Mouse (Mus musculus) kidney, embryonic 15.5 days (tissue): ENCODE results near the gene Paf1. TPM values are rescaled to one million over a fixed set of nuclear protein-coding genes. Genes with fewer than 3 reads are reported as not detected.
"Not testable (repeated sequence)": the region's sequence is repeated elsewhere in the genome, so short reads cannot be mapped to it uniquely, and the experiment has no call there.

Experiments
- ATAC-seq: fragments of 200-750 bp; cut with Nextera tagmentation; replicated peaks from 2 replicates; pipeline ENCODE4 v1.8.0; 2017; ENCODE audit warnings: moderate TSS enrichment; ENCODE audit not compliant: low FRiP score
- H3K27ac ChIP-seq: fragments of 300-500 bp; sonication (generic); 2 replicates; pipeline ENCODE4 v1.5.1; 2015; ENCODE audit warnings: mild to moderate bottlenecking, inconsistent platforms
- H3K27me3 ChIP-seq: fragments of 300-500 bp; sonication (generic); 2 replicates; pipeline ENCODE4 v1.6.1; 2015; ENCODE audit warnings: inconsistent platforms
- H3K36me3 ChIP-seq: fragments of 300-500 bp; sonication (generic); 2 replicates; pipeline ENCODE4 v1.6.1; 2015; ENCODE audit warnings: inconsistent platforms
- H3K4me1 ChIP-seq: fragments of 300-500 bp; sonication (generic); 2 replicates; pipeline ENCODE4 v1.6.1; 2015; ENCODE audit warnings: inconsistent platforms
- H3K4me2 ChIP-seq: fragments of 300-500 bp; sonication (generic); 2 replicates; pipeline ENCODE4 v1.6.1; 2015; ENCODE audit warnings: moderate library complexity, mild to moderate bottlenecking, inconsistent platforms
- H3K4me3 ChIP-seq: fragments of 300-500 bp; sonication (generic); replicated peaks from 2 replicates; pipeline ENCODE4 v1.5.1; 2015; ENCODE audit warnings: mild to moderate bottlenecking, inconsistent platforms
- H3K9ac ChIP-seq: fragments of 300-500 bp; sonication (generic); 2 replicates; pipeline ENCODE4 v1.6.1; 2015; ENCODE audit warnings: mild to moderate bottlenecking, inconsistent platforms
- H3K9me3 ChIP-seq: fragments of 300-500 bp; sonication (generic); replicated peaks from 2 replicates; pipeline ENCODE4 v1.6.1; 2016; ENCODE audit warnings: inconsistent platforms
- WGBS: fragments of 180-500 bp; shearing (Covaris S2); methylation state at CpG from one replicate; pipeline ENCODE4 v1.1.7; 2015; ENCODE audit warnings: mixed read lengths; 5-methylcytosine and 5-hydroxymethylcytosine counted together
- polyA plus RNA-seq: library from polyadenylated mRNA; unstranded; fragments of >200 nt; fragmentation: Nextera tagmentation; extraction: Ambion mirVana; gene quantifications from 2 replicates; pipeline ENCODE4 v1.2.1, GENCODE M21; 2015

Gene Paf1
- polyA plus RNA-seq, 1 experiment from 2014 or later = 100 TPM

DNA sequence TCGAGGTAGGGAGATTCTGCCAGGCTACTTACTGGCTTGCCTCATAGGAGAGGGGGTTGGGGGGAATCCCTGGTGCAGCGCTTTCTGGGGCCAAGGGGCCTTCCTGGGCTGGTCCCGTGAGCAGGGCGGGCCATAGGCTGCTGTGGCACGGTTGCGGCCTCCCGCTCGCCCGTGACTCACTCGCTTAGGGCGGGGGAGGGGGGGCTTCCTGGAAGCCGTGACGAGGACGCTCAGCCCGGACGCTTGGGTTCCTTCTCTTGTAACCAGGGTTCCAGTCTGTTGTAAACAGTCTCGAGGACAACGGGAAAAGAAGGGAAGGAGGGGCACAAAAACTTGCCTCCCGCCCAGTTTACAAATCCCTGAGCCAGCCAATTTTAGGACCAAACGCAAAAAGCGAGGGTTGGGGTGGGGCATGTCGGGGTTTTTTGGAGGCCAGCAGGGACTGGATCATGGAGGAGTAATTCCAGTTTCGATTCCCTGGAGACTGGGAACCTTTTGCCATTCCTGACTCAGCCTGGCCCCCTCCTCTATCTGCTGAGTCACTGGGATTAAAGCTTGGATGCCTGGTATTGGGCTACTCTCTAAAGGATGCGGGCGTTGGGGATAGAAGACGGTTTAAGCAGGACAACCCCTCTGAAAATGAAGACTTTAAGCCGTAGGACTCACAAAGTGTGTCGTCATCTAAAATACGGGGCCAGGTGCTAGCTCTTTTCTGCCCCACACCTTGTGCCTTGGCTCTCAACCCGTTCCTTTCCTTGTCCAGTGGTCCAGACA lies 11.5 kb upstream of the Paf1 start:
- H3K4me1 ChIP-seq = peaks cover 76% of the 10 kb centered on the region
- WGBS = 5% methylated on average over 30 of the region's 30 CpGs
- peak overlapping the region; percentile 39 for H3K4me3 ChIP-seq

DNA sequence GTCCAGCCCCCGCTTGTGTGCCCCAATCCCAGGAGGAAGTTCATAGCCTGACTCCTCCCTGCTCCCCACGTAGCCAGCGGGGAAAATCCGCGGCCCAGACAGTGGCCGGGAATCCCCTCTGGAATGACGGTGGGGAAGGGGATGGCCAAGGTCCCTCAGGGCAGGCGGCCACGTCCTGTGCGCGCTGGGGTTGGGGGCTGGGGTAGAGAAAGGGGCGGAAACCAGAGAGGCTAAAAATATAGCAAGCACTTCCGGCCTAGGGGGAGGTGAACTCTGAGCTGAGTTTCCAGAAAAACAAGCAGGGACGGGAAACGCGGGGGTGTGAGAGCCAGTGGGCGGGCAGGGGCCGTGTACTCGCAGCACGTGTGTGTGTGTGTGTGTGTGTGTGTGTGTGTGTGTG lies 10.8 kb upstream of the Paf1 start:
- peaks cover 19% of the 10 kb centered on the region; the same call in 1 of the 2 replicates for H3K36me3 ChIP-seq
- no peaks in the 10 kb centered on the region for H3K27me3 ChIP-seq
- H3K4me3 ChIP-seq = peak overlapping the region; percentile 39
- peaks cover 72% of the 10 kb centered on the region for H3K4me1 ChIP-seq
- H3K9me3 ChIP-seq = no peaks in the 10 kb centered on the region
- H3K9ac ChIP-seq = peak overlapping the region; percentile 48
- H3K4me2 ChIP-seq = peak overlapping the region; percentile 70
- peak; percentile 73 for ATAC-seq
- 1% methylated on average over 20 of the region's 20 CpGs for WGBS
- peak overlapping the region; percentile 100 for H3K27ac ChIP-seq

More for the DNA sequence above, 11.5 kb upstream of the Paf1 start:
- H3K27me3 ChIP-seq = no peaks in the 10 kb centered on the region
- H3K36me3 ChIP-seq = peaks cover 17% of the 10 kb centered on the region; the same call in 1 of the 2 replicates
- peak overlapping the region; percentile 70 for H3K4me2 ChIP-seq
- H3K9ac ChIP-seq = peak overlapping the region; percentile 48
- ATAC-seq = no peak; the same call in 1 of the 2 replicates
- H3K27ac ChIP-seq = peak overlapping the region; percentile 100
- no peaks in the 10 kb centered on the region for H3K9me3 ChIP-seq

DNA sequence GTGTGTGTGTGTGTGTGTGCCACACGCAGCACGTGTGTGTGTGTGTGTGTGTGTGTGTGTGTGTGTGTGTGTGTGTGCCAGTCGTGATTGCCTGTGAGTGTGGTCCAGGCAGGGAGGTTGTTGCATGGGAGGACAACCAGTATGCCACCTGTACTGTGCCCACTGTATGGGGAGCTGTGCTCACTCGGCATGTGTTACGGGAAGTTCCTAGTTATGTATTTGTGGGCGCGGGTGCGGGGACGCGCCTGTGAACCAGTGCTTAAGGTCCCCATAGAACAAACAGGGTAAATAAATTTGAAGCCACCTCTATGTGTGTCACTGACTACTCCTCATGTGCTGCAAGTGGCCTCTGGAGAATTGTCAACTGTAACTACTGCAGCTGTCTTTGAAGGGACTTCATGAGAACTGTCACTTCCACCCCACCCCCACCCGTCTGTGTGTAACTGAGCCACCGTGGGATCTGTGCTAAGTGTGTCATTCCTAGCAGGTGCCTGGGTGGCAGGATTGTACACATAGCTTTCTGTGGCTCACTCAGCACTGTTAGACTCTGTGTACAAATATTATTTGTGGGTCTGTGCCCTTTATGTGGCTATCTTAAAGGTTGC lies 10.3 kb upstream of the Paf1 start:
- Histone ChIP-seq H3K9me3 (no peaks in the 10 kb centered on the region), H3K4me3 (peak overlapping the region; percentile 39), H3K36me3 (peaks cover 23% of the 10 kb centered on the region), H3K27me3 (no peaks in the 10 kb centered on the region), H3K4me2 (peak overlapping the region; percentile 70), H3K9ac (0 out of 2 replicates have a peak overlapping the region, but pooled peaks have one; percentile 5), H3K4me1 (peaks cover 67% of the 10 kb centered on the region), H3K27ac (peak overlapping the region; percentile 100)
- WGBS = 40% methylated on average over 10 of the region's 12 CpGs
- ATAC-seq = peak; percentile 13; the same call in 1 of the 2 replicates

DNA sequence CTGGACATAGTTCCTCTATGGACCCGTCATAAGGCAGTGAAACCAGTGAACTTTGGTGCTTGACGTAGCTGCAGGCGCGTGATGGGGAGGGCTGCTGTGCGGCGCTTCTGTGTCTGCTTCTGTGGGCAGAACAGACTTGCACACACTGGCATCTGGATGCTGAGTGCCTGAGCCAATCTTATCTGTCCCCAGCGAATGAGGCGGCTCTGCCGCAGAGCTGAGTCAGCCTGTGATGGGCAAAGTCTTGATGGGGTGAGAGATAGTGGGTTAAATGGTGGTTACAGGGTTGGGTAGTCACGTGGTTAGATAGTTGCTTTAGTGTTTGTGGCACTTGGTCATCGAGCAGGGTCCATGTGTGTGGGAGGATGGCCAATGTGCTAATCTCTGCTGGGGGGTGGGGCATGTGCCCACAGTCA lies 9.8 kb upstream of the Paf1 start:
- WGBS = 44% methylated on average over 11 of the region's 11 CpGs
- Histone ChIP-seq H3K4me3 (peak overlapping the region; percentile 39), H3K9me3 (no peaks in the 10 kb centered on the region), H3K9ac (no peak overlapping the region), H3K27ac (peak overlapping the region; percentile 100), H3K4me2 (peak overlapping the region; percentile 70), H3K36me3 (peaks cover 26% of the 10 kb centered on the region), H3K27me3 (no peaks in the 10 kb centered on the region), H3K4me1 (peaks cover 61% of the 10 kb centered on the region)
- no peak for ATAC-seq

DNA sequence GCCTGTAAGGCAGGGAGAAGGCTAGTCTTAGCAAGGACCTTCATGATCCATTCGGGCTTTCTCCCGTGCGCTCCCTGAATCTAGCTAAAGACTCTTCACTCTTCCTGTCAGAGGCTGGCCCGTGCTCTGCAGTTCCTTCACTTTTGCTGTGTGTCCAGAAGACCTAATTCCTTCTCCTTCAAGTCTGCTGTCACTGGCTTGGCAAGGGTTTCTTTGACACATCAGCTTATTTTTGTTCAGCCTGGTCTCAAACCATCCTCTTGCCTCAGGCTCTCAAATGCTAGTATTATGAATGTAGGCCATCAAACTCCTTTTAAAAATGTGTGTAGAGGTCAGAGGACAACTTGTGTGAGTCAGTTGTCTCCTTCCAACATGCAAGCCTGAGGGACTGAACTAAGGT lies 9.1 kb upstream of the Paf1 start:
- Histone ChIP-seq H3K9ac (no peak overlapping the region), H3K4me3 (no peak overlapping the region), H3K4me2 (no peak overlapping the region), H3K27me3 (no peaks in the 10 kb centered on the region), H3K4me1 (peaks cover 55% of the 10 kb centered on the region), H3K27ac (peak overlapping the region; percentile 100), H3K9me3 (no peaks in the 10 kb centered on the region), H3K36me3 (peaks cover 32% of the 10 kb centered on the region)
- WGBS = 75% methylated on average over 4 of the region's 4 CpGs
- ATAC-seq = no peak

DNA sequence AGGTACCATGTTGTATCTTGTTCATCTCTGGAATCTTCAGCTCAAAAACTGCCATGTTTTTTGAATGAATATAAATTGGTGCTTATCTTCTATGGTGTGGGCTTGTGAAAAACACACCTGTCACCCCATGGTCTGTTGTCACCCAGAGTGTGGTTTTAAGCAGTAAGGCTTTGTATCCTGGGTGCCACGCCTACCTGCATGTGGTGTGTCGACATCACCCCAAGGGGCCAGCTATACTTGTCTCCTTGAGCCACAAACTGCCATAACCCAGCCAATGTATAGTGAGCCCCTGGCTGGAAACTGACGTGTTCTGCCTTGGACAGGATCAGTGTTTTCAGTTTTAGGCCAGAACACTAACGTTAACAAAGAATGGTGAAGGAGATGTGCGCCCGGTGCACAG lies 8.6 kb upstream of the Paf1 start:
- H3K27ac ChIP-seq = no peak overlapping the region
- peaks cover 37% of the 10 kb centered on the region for H3K36me3 ChIP-seq
- no peak overlapping the region for H3K4me2 ChIP-seq
- H3K4me1 ChIP-seq = peaks cover 54% of the 10 kb centered on the region
- no peak overlapping the region for H3K9ac ChIP-seq
- WGBS = 84% methylated on average over 6 of the region's 6 CpGs
- H3K9me3 ChIP-seq = no peaks in the 10 kb centered on the region
- H3K27me3 ChIP-seq = no peaks in the 10 kb centered on the region
- no peak overlapping the region for H3K4me3 ChIP-seq
- ATAC-seq = no peak

DNA sequence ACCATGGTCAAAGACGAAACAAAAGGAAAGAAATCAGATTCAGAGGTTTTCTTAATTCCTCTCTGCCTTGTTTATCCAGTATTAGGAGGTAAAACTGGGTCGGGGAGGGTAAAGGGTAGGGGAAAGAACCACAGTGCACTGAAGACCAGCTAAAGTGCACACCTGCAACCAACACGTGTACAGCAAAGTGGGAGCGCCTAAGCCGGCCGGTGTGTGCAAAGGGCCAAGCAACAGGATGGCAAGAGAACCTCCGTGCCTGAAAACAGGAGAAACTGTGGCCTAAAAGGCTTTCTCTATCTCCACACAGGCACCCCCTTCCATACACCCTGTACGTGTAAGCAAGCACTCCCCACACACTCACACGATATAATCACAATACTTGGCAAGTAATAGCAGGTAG lies 7.6 kb upstream of the Paf1 start:
- peaks cover 44% of the 10 kb centered on the region for H3K4me1 ChIP-seq
- no peak overlapping the region for H3K9ac ChIP-seq
- peaks cover 47% of the 10 kb centered on the region for H3K36me3 ChIP-seq
- no peak overlapping the region for H3K27ac ChIP-seq
- no peak for ATAC-seq
- no peak overlapping the region for H3K4me2 ChIP-seq
- no peaks in the 10 kb centered on the region for H3K27me3 ChIP-seq
- H3K4me3 ChIP-seq = no peak overlapping the region
- WGBS = 90% methylated on average over 9 of the region's 9 CpGs
- no peaks in the 10 kb centered on the region for H3K9me3 ChIP-seq

DNA sequence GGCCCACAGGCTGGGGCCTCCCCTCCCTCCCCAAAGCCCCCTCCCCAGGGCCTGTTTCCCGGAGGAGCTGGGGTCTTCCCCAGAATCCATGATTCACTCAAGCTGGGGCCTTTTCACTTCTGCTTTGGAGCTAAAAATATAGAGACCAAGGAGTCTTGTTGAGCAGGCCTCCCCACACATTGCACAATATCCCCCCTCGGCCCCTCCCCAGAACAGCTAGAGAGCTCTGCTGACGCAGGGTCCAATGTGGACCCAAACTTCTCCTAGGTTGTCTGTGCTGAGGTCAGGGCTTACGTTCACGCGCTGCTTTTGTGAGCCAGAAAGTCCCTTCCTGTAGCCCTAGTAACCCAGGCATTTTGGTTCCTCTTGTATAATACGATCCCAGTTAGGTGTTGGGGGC lies 6.7 kb upstream of the Paf1 start:
- Histone ChIP-seq H3K27me3 (no peaks in the 10 kb centered on the region), H3K27ac (0 out of 2 replicates have a peak overlapping the region, but pooled peaks have one; percentile 38), H3K4me2 (no peak overlapping the region), H3K4me1 (peaks cover 37% of the 10 kb centered on the region), H3K36me3 (peaks cover 54% of the 10 kb centered on the region), H3K9me3 (no peaks in the 10 kb centered on the region), H3K9ac (no peak overlapping the region), H3K4me3 (no peak overlapping the region)
- 84% methylated on average over 7 of the region's 7 CpGs for WGBS
- no peak for ATAC-seq

DNA sequence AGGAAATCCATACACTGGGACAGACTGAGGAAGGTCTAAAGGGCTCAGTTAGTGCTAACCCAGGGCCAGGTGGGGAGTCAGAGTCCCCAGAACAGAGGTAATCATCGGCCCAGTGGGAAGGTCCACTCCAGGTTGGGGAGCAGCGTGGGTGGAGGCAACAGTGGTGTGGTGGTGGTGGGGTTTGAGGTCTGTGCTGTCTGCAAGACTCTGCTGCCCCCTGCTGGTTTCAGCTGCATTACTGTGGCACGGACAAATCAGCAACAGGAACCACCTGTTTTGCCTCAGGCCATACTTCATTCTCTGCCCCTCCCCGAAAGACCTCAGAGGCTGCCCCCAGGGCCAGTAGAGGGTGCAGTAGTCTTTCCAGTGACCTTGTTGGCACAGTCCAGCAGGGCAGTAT lies 6.3 kb upstream of the Paf1 start:
- no peak overlapping the region for H3K4me2 ChIP-seq
- no peak overlapping the region for H3K4me3 ChIP-seq
- H3K9me3 ChIP-seq = no peaks in the 10 kb centered on the region
- no peaks in the 10 kb centered on the region for H3K27me3 ChIP-seq
- H3K9ac ChIP-seq = no peak overlapping the region
- 0 out of 2 replicates have a peak overlapping the region, but pooled peaks have one; percentile 38 for H3K27ac ChIP-seq
- 6% methylated on average over 4 of the region's 4 CpGs for WGBS
- H3K36me3 ChIP-seq = peaks cover 54% of the 10 kb centered on the region
- ATAC-seq = peak; percentile 59
- H3K4me1 ChIP-seq = peaks cover 37% of the 10 kb centered on the region

DNA sequence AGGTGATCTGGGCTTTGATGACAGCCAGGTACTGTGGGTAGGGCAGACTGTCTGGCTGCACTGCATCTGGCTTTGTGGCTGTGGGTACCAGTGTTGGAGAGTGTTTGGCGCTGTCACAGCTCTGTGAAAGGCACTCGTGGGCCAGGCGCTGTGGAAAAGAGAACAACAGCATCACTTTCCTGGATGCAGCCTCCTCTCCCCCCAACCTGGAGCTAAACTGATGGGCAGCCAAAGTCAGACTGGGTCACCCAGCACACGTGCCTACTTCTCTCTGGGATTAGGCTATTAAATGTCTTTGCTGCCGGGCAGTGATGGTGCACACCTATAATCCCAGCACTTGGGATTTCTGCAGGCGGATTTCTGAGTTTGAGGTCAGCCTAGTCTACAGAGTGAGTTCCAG lies 5.9 kb upstream of the Paf1 start:
- not testable (repeated sequence) for H3K4me3 ChIP-seq, H3K27me3 ChIP-seq, ATAC-seq, H3K4me2 ChIP-seq, H3K9ac ChIP-seq, H3K27ac ChIP-seq, H3K9me3 ChIP-seq
- H3K4me1 ChIP-seq = peaks cover 37% of the 10 kb centered on the region
- WGBS = 78% methylated on average over 6 of the region's 6 CpGs
- peaks cover 54% of the 10 kb centered on the region for H3K36me3 ChIP-seq

DNA sequence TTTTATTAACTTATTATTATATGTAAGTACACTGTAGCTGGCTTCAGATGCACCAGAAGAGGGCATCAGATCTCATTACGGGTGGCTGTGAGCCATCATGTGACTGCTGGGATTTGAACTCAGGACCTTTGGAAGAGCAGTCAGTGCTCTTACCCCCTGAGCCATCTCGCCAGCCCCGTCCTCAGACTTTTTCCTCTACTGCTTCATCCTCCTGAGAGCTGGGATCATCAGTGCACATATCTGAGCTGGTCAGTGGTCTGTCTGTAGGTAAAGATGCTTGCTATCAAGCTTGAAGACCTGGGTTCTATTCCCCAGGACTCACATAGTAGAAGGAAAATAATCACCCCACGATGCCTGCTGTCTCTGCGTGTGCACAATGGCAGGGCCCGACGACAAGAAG lies 5.4 kb upstream of the Paf1 start:
- not testable (repeated sequence) for ATAC-seq, H3K9ac ChIP-seq, H3K27me3 ChIP-seq, H3K4me2 ChIP-seq, H3K27ac ChIP-seq, H3K9me3 ChIP-seq, H3K4me3 ChIP-seq
- Histone ChIP-seq H3K4me1 (peaks cover 33% of the 10 kb centered on the region), H3K36me3 (peaks cover 54% of the 10 kb centered on the region)
- WGBS = 87% methylated on average over 7 of the region's 7 CpGs

DNA sequence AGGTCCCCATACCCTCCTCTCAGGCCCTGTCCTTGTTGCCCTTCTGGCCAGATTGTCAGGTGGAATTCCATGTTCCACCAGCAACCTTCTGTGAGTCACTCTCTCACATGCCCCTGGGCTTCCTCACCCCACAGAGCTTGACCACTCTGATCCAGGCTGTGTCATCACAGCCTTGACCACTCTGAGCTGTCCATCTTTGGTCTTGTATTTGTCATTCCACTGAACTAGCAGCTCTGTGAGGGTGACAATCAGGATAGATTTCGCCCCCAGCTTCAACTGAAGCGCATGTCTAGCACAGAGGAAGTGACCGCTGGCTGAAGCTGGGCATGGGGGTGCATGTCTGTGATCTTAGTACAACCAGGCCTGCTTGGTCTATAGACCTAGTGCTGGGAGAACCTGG lies 2.4 kb upstream of the Paf1 start:
- peaks cover 30% of the 10 kb centered on the region for H3K4me1 ChIP-seq
- no peaks in the 10 kb centered on the region for H3K27me3 ChIP-seq
- 92% methylated on average over 3 of the region's 3 CpGs for WGBS
- H3K9me3 ChIP-seq = no peaks in the 10 kb centered on the region
- H3K9ac ChIP-seq = no peak overlapping the region
- H3K4me3 ChIP-seq = no peak overlapping the region
- peaks cover 59% of the 10 kb centered on the region for H3K36me3 ChIP-seq
- ATAC-seq = no peak
- H3K4me2 ChIP-seq = no peak overlapping the region
- no peak overlapping the region for H3K27ac ChIP-seq
